Mouse (Mus musculus): Measurements from ENCODE around the gene Slc2a12. TPM values are rescaled to one million over a fixed set of nuclear protein-coding genes. Genes with fewer than 3 reads are reported as not detected.

Slc2a12 gene
- not detected for total RNA-seq (2023)

DNA sequence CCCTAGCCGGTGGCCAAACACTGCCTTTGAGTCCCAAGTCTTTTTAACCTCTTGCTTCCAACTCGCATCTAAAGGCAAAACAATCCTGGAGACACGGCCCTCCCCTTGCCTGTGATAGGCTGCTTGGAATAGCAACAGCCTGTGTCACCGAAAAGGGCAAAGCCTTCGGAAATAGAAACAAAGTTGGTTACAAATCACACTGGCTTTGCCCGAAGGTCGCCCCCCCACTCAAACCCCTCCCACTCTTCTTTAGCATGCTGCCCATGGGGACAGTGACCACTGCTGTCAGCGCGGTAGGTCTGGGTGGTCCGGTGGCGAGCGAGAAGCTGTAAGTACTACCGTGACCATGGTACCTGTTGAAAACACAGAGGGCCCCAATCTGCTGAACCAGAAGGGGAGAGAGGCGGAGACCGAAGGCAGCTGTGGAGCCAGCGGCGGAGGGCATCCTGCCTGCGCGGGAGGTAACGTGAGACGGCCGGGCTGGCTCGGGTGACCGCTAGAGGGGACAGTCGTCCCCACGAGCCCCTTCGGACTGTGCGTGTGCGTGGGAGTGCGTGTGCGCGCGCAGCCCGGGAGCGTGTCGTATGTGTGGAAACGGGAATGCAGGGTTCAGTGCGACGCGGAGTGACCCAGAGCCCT lies at the start of gene Slc2a12:
Slc2a12 (plus strand) TSS at position 159 of the 639 bp plus-strand sequence.

DNA sequence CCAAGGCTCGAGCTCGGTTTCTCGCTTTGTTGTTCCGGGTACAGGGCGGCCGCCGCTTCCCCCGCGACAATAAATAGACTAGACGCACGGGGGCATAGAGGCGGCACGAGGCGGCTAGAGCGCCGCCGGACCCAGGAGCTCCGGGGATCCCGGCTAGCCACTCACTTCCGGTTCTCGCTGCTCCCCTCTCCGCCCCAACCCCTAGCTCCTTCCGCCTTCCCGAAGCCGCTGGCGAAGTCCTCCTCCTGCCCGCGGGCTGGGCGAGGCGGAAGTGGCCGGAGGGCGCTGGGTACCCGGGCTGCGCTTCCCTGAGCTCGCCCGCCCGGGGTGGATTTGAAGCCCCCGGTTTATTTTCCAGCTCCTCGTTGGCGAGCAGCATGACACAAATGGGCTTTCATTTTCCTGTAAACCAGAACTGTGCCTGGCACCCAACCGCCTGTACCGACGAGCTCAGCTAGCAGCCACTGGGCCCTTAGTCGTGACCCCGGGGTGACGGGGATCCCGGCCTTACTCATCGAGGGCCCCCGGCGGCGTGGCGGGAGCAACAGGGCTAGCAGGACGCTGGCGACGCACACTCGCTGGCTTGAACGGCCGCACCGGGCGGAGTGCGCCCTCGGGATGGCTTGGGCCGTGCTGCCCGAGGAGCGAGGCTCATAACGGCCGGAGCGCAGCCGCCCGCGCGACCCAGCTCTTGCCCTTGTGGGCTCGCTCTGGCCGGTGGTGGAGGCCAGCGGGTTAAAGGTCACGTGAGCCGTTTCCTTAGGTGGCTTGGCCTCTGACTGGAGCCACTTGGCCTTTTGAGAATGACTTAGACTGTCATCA lies 86.7 kb downstream of the Slc2a12 start, which contains the start of gene Tbpl1:
Tbpl1 (minus strand) TSS at position 667 of the 822 bp plus-strand sequence.

Other genes with a start within 250 kb of the Slc2a12 start
- gene Tbpl1, start 86.9 kb downstream of the Slc2a12 start, total RNA-seq (2023), result 10 to 100 TPM; 49.7 to 53.7 TPM
- not detected for gene Tcf21, start 175.2 kb downstream of the Slc2a12 start, total RNA-seq (2023)